Mouse (Mus musculus) hindbrain, embryonic 10.5 days (tissue): ENCODE results near the gene Rab38. TPM values are rescaled to one million over a fixed set of nuclear protein-coding genes. Genes with fewer than 3 reads are reported as not detected.

Experiments
- DNase-seq: peaks from one replicate; pipeline ENCODE4 v3.0.0-alpha.2; 2017; ENCODE audit warnings: low spot score
- H3K27ac ChIP-seq: fragments of 300-500 bp; sonication (generic); 2 replicates; pipeline ENCODE4 v1.5.1; 2016; ENCODE audit warnings: mild to moderate bottlenecking, moderate library complexity
- H3K27me3 ChIP-seq: fragments of 300-500 bp; sonication (generic); 2 replicates; pipeline ENCODE4 v1.6.1; 2016; ENCODE audit warnings: mild to moderate bottlenecking; ENCODE audit not compliant: poor library complexity, insufficient read depth, severe bottlenecking
- H3K36me3 ChIP-seq: fragments of 300-500 bp; sonication (generic); 2 replicates; pipeline ENCODE4 v1.6.1; 2016; ENCODE audit warnings: mild to moderate bottlenecking, moderate library complexity
- H3K4me1 ChIP-seq: fragments of 300-500 bp; sonication (generic); replicated peaks from 2 replicates; pipeline ENCODE4 v1.6.1; 2016; ENCODE audit warnings: mild to moderate bottlenecking
- H3K4me3 ChIP-seq: fragments of 300-500 bp; sonication (generic); 2 replicates; pipeline ENCODE4 v1.5.1; 2016; ENCODE audit warnings: mild to moderate bottlenecking, moderate library complexity
- H3K9me3 ChIP-seq: fragments of 300-500 bp; sonication (generic); 2 replicates; pipeline ENCODE4 v1.6.1; 2016; ENCODE audit warnings: mild to moderate bottlenecking, moderate library complexity
- WGBS: fragments of 180-500 bp; shearing (Covaris S2); methylation state at CpG from one replicate; pipeline ENCODE4 v1.1.7; 2016; 5-methylcytosine and 5-hydroxymethylcytosine counted together
- polyA plus RNA-seq: library from polyadenylated mRNA; unstranded; fragments of >200 nt; fragmentation: Nextera tagmentation; extraction: Ambion mirVana; gene quantifications from 2 replicates; pipeline ENCODE4 v1.2.1, GENCODE M21; 2016

The Rab38 gene
- polyA plus RNA-seq, 1 experiment from 2014 or later: 5.2 TPM

DNA sequence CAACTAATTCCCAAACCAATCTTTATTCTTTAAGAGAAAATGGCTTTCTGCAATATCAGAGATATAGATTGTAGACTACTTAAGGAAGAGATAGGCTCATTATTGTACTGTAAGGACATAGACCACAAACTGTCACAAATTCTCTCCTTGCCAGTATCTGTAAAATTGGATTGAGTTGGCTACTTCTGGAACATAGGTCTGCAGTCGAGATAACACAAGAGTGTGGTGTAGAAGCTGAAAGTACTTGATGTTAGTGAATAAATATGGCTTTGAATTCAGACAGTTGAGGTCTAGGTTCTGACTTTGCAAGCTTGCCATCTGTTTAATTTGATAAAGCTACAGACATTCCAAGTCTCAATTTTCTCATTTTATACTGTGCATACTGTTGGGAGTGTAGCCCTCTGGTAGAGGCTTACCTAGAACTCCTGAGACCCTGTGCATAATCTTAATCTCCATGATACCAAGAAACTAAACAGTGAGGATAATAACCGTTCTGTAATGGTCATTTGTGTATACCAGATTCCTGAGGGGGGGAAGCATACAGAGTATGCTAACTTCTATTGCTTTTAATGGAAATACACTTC lies 15.3 kb downstream of the Rab38 start:
- 79% methylated on average over 2 of the region's 2 CpGs for WGBS

GRCm38 (mm10) chr7:88453234-88453633 lies 23.2 kb downstream of the Rab38 start:
- no peak overlapping the region for H3K4me3 ChIP-seq
- no peaks in the 10 kb centered on the region for H3K27me3 ChIP-seq
- H3K4me1 ChIP-seq: no peaks in the 10 kb centered on the region
- H3K27ac ChIP-seq: no peak overlapping the region
- no peak for DNase-seq
- WGBS: 72% methylated on average over 1 of the region's 1 CpGs
- H3K9me3 ChIP-seq: no peaks in the 10 kb centered on the region
- H3K36me3 ChIP-seq: no peaks in the 10 kb centered on the region

More for the DNA sequence above, 15.3 kb downstream of the Rab38 start:
- Histone ChIP-seq H3K27me3 (no peaks in the 10 kb centered on the region), H3K9me3 (no peaks in the 10 kb centered on the region), H3K4me3 (no peak overlapping the region), H3K36me3 (no peaks in the 10 kb centered on the region), H3K4me1 (no peaks in the 10 kb centered on the region), H3K27ac (no peak overlapping the region)
- DNase-seq: no peak

DNA sequence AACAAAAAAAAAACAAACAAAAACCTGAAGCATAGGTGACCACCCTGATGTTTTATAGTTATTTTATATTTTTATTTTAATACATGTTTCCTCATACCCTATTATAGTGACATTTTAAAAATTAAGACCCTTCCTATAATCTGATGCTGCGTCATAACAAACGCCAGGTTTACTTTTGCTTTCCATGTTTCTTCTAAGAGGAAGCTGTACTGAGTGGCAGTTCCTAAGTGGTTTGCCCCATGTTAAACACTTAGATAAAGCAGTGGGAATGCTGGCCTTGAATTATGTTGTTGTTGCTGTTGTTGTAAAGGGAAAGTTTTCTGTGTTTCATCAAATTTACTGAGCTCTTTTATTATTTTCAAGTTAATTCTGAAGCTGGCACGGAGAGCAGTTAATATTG lies 27.8 kb downstream of the Rab38 start:
- H3K9me3 ChIP-seq: no peaks in the 10 kb centered on the region
- WGBS: 89% methylated on average over 3 of the region's 3 CpGs
- no peaks in the 10 kb centered on the region for H3K27me3 ChIP-seq
- no peak for DNase-seq
- H3K4me1 ChIP-seq: no peaks in the 10 kb centered on the region
- no peak overlapping the region for H3K27ac ChIP-seq
- no peaks in the 10 kb centered on the region for H3K36me3 ChIP-seq
- H3K4me3 ChIP-seq: no peak overlapping the region

DNA sequence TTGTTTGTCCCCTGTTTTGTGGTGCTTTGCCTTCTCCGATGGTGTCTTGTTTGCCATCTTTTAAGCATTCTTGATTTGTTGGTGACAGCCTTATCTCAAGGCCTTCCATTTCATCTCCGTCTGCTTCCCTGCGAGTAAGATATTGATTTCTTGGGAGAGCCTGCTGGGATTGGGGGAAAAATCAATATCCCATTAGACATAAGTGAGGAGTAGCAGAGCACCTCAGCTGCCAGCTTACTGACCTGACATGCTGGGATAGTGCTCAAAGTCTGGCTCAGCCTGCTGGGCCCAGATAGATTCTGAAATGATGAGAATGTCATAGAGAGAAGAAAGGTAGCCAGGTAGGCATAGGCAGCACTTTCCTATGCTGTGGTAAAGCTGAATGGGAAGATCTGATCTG lies 37.7 kb downstream of the Rab38 start:
- H3K27ac ChIP-seq: no peak overlapping the region
- H3K4me3 ChIP-seq: no peak overlapping the region
- no peak for DNase-seq
- H3K9me3 ChIP-seq: no peaks in the 10 kb centered on the region
- 70% methylated on average over 3 of the region's 3 CpGs for WGBS
- no peaks in the 10 kb centered on the region for H3K36me3 ChIP-seq
- no peaks in the 10 kb centered on the region for H3K27me3 ChIP-seq
- no peaks in the 10 kb centered on the region for H3K4me1 ChIP-seq

- no peaks in the 10 kb centered on the region for H3K36me3 ChIP-seq
- no peaks in the 10 kb centered on the region for H3K4me1 ChIP-seq
- no peak overlapping the region for H3K4me3 ChIP-seq
- DNase-seq: no peak
- H3K27ac ChIP-seq: no peak overlapping the region
- WGBS: 93% methylated on average over 7 of the region's 7 CpGs
- no peaks in the 10 kb centered on the region for H3K9me3 ChIP-seq
- no peaks in the 10 kb centered on the region for H3K27me3 ChIP-seq
Measured at GRCm38 (mm10) chr7:88482110-88482619, 52.1 kb downstream of the Rab38 start.

GRCm38 (mm10) chr7:88482628-88483027 lies 52.6 kb downstream of the Rab38 start:
- Histone ChIP-seq H3K36me3 (no peaks in the 10 kb centered on the region), H3K4me3 (no peak overlapping the region), H3K4me1 (no peaks in the 10 kb centered on the region), H3K27ac (no peak overlapping the region), H3K9me3 (no peaks in the 10 kb centered on the region), H3K27me3 (no peaks in the 10 kb centered on the region)
- no peak for DNase-seq
- 85% methylated on average over 7 of the region's 7 CpGs for WGBS

DNA sequence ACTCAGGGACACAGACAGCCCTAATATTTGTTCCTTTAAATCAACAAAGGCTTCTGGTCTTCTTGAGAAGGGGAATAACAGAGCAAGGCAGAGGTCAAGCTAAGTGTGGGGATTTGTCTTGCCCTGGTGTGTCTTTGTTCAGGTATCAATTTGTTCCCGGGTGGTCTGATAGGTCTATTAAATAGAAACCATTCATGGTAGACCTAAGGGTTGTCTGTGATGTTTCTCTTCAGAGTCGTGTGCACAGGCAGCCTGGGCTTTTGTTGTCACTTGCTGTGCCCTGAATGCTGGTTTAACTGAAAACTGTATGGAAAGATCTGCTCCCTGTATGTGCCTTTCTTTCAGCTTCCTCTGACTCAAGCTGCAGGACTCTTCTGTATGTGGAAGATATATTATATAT lies 60.9 kb downstream of the Rab38 start:
- Histone ChIP-seq H3K4me1 (peaks cover 5% of the 10 kb centered on the region; the same call in 1 of the 2 replicates), H3K4me3 (no peak overlapping the region), H3K36me3 (no peaks in the 10 kb centered on the region), H3K9me3 (no peaks in the 10 kb centered on the region), H3K27me3 (no peaks in the 10 kb centered on the region), H3K27ac (no peak overlapping the region)
- 16% methylated on average over 2 of the region's 2 CpGs for WGBS
- DNase-seq: no peak

DNA sequence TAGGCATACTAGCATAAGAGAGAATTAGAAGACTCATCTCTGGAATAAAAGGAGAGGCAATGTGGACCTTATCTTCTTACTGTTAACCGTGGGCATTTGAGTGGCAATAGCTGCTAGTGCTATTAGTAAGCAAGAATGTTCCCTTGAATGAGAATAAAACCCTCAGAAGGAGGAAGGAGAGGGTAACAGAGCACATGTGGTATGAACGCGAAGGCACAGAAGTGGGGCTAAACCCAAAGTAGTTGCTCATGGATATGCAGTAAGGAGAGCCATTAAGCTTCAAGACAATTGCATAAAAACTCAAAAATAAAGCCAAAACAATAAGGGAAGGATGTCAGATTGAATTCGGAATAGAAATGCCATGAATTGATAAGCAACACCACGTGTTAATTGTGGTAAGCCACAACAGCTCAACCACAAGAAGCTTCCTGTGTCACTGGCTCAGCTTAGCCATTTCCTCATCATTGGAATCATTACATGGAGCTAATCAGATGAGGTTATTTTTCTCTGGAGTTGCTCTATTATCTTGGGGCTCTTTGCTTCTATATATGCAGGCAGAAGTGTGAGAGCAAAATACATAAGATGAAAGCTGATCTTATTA lies 72.2 kb downstream of the Rab38 start:
- Histone ChIP-seq H3K4me3 (no peak overlapping the region), H3K27me3 (no peaks in the 10 kb centered on the region), H3K9me3 (no peaks in the 10 kb centered on the region), H3K36me3 (no peaks in the 10 kb centered on the region), H3K27ac (no peak overlapping the region), H3K4me1 (peaks cover 4% of the 10 kb centered on the region)
- WGBS: 86% methylated on average over 5 of the region's 5 CpGs
- DNase-seq: no peak

GRCm38 (mm10) chr7:88509748-88510147 lies 79.7 kb downstream of the Rab38 start:
- H3K4me3 ChIP-seq: no peak overlapping the region
- no peaks in the 10 kb centered on the region for H3K9me3 ChIP-seq
- DNase-seq: no peak
- H3K27ac ChIP-seq: no peak overlapping the region
- 92% methylated on average over 2 of the region's 2 CpGs for WGBS
- no peaks in the 10 kb centered on the region for H3K36me3 ChIP-seq
- no peaks in the 10 kb centered on the region for H3K27me3 ChIP-seq
- H3K4me1 ChIP-seq: no peaks in the 10 kb centered on the region

GRCm38 (mm10) chr7:88522481-88522880 lies 92.4 kb downstream of the Rab38 start:
- Histone ChIP-seq H3K4me3 (no peak overlapping the region), H3K4me1 (no peaks in the 10 kb centered on the region), H3K9me3 (no peaks in the 10 kb centered on the region), H3K27me3 (no peaks in the 10 kb centered on the region), H3K36me3 (no peaks in the 10 kb centered on the region), H3K27ac (no peak overlapping the region)
- 73% methylated on average over 1 of the region's 1 CpGs for WGBS
- no peak for DNase-seq

- no peak overlapping the region for H3K4me3 ChIP-seq
- 67% methylated on average over 1 of the region's 1 CpGs for WGBS
- no peak for DNase-seq
- H3K9me3 ChIP-seq: no peaks in the 10 kb centered on the region
- no peaks in the 10 kb centered on the region for H3K27me3 ChIP-seq
- no peak overlapping the region for H3K27ac ChIP-seq
- no peaks in the 10 kb centered on the region for H3K36me3 ChIP-seq
- no peaks in the 10 kb centered on the region for H3K4me1 ChIP-seq
Measured at GRCm38 (mm10) chr7:88527100-88527671, 97.1 kb downstream of the Rab38 start.

GRCm38 (mm10) chr7:88536127-88536531 lies 106.1 kb downstream of the Rab38 start:
- H3K4me3 ChIP-seq: no peak overlapping the region
- H3K9me3 ChIP-seq: no peaks in the 10 kb centered on the region
- no peaks in the 10 kb centered on the region for H3K4me1 ChIP-seq
- no peak for DNase-seq
- H3K27me3 ChIP-seq: no peaks in the 10 kb centered on the region
- H3K27ac ChIP-seq: no peak overlapping the region
- H3K36me3 ChIP-seq: no peaks in the 10 kb centered on the region

- Histone ChIP-seq H3K27me3 (no peaks in the 10 kb centered on the region), H3K36me3 (no peaks in the 10 kb centered on the region), H3K9me3 (no peaks in the 10 kb centered on the region), H3K4me1 (no peaks in the 10 kb centered on the region), H3K27ac (no peak overlapping the region), H3K4me3 (no peak overlapping the region)
- no peak for DNase-seq
- WGBS: 68% methylated on average over 3 of the region's 3 CpGs
Measured at GRCm38 (mm10) chr7:88536743-88537142, 106.7 kb downstream of the Rab38 start.
